Mouse (Mus musculus) frontal cortex, postnatal 10 days (tissue): ENCODE data around the gene Pop7.
A peak's percentile ranks its signal among the peaks of the same experiment; 100 is the strongest.

Experiments used
- DNase-seq, 2 experiments: peaks; one replicate each; pipeline ENCODE4 v3.0.0; 2022; ENCODE audit warnings: low spot score in 2 of 2, mixed read lengths in 1 of 2

The Pop7 gene

GRCm38 (mm10) chr5:137528247-137528968 lies 26.1 kb upstream of the Pop7 start:
- no peak for DNase-seq

DNA sequence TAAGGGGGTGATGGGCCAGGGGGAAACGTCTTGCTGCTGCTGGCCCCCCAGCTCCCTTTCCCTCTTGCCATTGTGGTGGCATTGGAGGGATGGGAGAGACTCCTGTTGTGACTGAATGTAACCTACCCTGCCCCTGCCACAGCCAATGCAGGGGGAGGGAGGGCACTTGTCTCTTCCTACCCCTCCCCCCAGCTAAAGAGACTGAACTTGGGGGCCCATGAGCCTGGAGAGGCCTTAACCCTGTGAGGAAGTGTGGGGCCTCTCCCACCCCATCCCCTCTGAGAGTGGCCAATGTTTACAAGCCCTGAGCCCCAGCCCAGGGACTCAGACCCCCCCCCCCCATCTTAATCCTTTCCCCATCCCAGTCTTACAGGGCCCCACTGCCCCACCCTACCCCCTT lies 25.1 kb upstream of the Pop7 start:
- DNase-seq, result no peak

DNA sequence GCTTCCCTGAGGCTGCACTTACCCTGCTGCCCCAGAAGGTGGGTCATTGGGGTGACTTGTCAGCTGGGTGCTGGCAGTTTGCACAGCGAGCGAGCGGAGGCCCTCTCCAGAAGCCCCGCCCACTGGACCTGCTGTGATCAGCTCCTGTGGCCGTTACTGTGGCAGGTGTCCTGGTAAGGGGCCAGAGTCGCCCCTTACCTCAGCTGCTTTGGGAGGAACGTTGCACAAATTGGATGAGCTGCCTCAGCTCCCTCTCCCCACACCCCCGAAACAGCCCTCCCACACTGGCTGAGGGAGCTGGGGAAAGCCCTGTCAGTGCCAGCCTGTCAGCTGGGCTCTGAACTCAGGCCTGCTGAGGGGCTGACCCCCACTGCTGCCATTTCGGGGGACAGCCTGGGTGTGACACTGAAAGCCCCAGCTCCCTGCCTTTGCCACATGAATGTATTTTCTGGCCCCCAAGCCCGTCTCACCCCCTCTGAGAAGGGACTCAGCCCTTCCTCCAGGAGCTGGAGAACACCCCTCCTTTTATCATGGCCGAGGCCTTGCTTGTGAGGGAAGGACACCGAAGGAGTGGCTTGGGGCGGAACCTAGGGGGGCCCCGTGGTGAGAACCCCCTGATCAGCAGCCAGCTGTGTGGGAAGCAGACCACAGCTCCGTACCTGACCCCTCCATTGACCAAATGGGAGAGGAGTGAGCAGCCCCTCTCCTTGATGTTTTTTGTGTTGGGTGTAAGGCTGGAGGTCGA lies 24.0 kb upstream of the Pop7 start:
- DNase-seq, result no peak

GRCm38 (mm10) chr5:137525511-137525910 lies 23.2 kb upstream of the Pop7 start:
- no peak for DNase-seq

DNA sequence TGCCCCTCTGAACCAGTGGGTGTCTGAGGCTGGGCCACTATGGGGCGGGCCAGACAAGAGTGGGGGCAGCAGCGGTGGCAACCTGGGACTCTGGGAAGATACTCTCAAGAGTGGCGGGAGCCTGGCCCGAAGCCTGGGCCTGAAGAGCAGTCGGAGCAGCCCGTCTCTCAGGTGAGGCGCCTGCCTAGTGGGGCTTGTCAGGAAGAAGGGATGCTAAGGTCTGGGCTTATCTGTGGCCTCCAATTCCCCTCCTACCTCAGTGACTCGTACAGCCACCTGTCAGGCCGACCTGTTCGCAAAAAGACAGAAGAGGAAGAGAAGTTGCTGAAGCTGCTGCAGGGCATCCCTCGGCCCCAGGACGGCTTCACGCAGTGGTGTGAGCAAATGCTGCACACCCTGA lies 22.4 kb upstream of the Pop7 start:
- no peak for DNase-seq

DNA sequence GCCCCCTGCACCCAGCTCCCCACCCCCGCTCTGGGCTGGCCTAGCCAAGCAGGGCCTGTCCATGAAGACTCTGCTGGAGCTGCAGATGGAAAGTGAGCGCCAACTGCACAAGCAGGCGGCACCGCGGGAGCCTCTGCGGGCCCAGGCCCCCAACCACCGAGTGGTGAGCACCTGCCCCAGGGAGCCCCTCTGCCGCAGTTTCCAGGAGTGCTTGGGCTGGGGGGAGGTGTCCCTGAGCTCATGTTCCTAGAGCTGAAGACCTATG lies 21.9 kb upstream of the Pop7 start:
- DNase-seq, result no peak

DNA sequence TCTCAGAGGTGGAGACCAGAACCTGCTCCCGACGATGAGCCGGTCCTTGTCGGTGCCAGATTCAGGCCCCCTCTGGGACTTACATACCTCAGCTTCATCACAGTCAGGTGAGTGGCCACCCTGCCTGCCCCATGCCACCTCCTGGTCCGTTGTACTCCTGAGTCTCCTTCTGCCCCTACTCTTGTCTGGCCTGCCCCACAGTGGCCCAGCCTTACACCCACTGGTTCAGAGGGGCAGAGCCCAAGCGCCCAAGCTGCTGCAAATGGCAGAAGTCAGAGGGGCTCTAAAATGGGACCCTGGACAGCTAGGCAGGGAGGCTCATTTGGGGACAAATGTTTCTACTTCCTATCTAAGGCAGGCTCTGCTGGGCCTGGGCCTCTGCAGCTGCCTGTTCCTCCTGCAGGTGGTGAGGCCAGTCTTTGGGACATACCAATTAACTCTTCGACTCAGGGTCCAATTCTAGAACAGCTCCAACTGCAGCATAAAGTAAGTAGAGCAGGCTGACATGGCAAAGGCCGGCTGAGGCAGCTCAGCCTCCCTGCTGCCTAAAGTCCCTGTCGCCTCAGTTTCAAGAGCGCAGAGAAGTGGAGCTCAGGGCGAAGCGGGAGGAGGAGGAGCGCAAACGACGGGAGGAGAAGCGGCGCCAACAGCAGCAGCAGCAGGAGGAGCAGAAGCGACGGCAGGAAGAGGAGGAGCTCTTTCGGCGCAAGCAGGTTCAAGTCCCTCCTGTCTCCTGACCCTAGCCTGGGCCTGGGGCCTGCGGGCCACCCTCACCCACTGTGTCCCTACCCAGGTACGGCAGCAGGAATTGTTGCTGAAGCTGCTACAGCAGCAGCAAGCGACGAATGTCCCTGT lies 21.3 kb upstream of the Pop7 start:
- no peak for DNase-seq

DNA sequence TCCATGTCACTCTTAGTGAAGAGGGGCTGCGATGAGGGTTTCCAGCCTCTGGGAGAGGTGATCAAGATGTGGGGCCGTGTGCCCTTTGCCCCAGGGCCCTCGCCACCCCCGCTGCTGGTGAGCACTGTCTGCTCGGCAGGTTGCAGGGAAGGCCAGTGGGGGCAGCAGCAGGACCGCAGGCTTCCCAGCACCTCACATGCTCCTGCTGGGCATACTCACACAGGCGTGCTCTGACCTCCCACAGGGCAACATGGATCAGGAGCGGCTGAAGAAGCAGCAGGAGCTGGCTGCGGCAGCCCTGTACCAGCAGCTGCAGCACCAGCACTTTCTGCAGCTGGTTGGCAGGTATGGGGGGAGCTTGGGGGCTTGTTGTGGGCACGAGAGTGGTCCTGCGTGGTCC lies 20.4 kb upstream of the Pop7 start:
- DNase-seq, result no peak

- DNase-seq, result no peak
These were observed 19.5 kb upstream of the Pop7 start for GRCm38 (mm10) chr5:137521861-137522260.

DNA sequence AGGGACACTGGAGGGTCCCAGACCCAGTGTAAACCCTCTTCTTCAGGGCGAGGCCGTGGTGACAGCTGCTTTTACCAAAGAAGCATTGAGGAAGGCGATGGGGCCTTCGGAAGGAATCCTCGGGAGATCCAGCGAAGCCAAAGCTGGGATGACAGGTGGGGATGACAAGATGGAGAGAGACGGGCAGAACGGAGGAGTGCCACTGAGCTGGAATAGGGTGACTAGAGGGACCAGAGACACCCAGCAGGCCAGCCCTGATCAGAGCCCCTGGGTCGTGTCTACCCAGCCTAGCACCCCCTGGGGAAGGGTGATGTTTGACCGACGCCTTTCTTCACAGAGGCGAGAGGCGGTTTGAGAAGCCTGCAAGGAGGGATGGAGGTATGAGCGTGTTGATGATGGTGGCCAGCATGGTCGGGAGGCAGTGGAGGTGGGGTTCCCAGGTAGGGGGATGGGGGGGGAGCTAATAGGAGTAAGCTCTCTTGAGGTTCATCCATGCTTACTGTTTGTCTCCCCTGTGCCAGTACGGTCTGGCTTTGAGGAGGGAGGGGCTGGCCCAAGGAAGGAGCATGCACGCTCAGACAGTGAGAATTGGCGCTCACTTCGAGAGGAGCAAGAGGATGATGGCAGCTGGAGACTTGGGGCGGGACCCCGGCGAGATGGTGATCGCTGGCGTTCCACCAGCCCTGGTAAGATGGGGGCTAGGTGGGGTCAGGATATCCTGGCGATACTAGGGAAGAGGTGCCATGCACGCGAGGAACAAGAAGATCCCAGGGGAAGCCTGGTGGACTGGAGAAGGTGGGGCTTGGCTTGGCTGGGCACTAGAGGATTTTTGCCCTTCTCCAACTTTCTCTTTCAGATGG lies 17.6 kb upstream of the Pop7 start:
- no peak for DNase-seq

DNA sequence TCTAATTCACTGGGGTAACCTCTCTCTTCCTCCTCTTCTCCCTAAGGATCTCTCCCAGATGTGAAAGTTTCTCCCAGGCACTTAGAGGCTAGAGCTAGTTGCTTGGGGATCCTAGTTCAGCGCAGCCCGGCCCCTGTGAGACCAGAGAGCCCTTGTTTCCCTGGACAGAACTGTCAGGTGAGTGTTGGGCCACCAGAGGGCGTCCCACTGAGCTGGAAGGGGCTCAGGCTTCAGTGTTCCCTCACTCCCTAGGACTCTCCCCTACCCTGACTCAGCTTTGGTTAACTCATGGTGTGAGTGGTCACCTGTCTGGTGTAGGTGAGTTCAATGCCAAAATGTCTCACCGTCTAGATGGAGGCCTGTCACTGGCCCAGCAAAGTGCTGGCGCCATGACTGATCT lies 16.1 kb upstream of the Pop7 start, which contains the start of gene Gigyf1:
Gene Gigyf1 (plus strand): TSS at position 113 of the 400 bp plus-strand sequence.
- no peak for DNase-seq

DNA sequence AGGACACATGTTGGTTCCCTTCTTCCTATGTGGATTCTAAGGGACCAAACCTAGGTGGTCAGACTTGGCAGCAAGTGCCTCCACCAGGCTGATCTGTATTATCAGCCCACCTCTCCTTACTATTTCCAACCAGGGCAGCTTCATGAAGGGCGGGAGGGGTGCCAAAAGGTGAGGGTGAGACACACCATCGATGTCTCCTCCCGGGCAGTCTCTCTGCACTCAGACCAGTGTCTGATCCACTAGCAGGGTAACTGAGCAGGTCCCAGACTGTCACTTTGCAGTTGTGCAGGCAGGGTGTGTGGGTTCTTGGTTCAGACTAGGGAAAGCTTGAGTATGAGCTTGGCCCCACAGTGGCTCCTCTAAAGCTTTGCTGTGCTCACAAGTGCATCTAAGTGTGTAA lies 12.5 kb upstream of the Pop7 start:
- no peak for DNase-seq

DNA sequence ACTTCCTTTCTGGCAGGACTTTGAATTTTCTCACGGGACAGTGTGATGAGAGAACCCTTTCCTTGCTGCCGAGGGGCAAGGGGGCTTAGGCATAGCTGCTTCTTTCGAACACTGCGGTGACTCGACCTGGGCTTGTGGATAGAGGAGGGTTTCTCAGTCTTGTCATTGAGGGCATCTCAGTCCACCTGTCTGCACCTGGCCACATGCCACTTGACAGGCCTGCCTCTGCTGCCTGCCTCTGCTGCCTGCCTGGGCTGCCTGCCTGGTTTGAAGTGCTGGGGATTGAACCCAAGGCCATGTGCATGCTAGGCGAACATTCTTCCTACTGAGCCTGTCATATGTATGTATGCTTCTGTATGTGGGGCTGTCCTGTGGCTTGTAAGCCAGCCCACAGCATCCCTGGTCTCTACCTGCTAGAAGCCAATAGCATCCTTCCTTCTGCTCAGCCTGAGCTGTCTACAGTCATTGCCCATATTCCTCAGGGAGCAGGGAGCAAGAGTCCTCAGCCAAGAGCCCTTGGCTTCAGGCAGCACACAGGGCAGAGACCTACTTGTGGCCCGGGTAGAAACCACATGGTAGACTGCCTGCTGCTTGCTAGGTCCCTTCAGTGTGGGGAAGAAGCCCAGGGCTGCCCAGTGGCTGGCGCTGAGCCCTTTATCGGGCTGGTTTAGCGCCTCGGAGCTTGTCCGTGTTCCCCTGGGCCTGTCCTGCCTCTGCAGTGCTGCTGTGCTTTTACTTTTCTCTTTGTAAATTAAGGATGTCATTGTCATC lies 11.8 kb upstream of the Pop7 start:
- no peak for DNase-seq

GRCm38 (mm10) chr5:137512847-137513794 lies 10.8 kb upstream of the Pop7 start:
- no peak for DNase-seq

DNA sequence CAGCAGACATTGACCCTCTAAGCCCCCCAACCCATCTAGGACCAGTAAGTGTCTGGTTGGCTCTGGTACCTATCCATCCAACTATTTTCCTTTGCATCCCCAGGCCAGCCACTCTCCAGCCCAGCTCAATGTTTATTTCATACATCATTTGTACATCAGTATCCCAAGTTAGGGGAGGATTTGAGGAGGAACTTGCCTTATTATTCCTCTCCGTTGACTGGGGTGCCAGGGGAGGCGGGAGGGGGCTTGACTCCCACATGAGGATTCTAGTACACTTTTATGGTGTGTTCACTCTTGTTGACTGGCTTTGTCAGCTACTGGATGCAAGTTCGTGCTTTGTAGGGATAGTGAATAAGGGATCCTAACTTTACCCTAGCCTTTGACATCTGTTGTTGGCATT lies 9.4 kb upstream of the Pop7 start:
- DNase-seq, result no peak

GRCm38 (mm10) chr5:137510573-137511390 lies 8.5 kb upstream of the Pop7 start:
- DNase-seq, result peak in 1 of 2 experiments; percentile 56

- DNase-seq, result peak; percentile 55 to 78
These were observed 7.7 kb upstream of the Pop7 start for GRCm38 (mm10) chr5:137510014-137510501.

DNA sequence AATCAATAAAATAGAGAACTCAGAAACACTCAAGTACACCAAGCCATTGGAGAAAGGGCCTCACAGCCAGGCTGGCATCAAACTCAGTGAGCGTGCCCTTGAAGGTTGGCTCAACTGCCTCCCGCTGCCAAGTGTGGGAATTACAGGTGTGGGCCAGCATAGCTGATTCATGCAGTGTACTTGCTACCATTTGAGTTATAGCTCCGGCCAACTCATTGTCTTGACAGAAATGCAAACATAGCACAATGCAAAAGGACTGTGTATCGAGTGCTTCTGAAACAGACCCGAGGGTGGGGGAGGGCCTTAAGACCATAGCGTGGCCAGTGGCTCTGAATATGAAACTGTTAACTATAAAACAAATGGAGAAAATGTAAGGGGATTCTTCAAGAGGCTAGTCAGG lies 1.7 kb upstream of the Pop7 start:
- no peak for DNase-seq

DNA sequence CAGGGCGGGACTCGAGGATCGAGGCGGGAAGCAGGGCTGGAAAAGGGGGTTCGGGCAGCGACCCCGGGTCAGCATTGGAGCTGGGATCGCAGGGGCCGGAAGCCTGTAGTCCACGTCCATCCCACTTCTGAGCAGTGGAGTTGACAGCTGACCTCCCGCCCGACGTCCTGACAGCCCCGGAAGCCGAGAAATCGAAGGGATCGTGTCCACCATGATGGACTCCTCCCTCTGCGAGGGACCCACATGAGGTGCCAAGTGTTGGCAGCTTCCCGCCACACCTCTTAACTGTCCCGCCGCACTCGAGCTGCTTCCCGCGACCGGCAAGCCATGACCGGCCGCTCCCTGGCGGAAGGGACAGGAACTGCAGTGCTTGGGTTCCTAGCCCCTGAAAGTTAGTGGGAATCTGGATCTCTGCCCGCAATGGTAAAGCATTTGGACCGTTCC lies 371 bp upstream of the Pop7 start:
- DNase-seq, result peak in 1 of 2 experiments; percentile 83
